Mouse (Mus musculus) kidney, postnatal 25 days (tissue): ENCODE data around the gene Gfy.
A peak's percentile ranks its signal among the peaks of the same experiment; 100 is the strongest.

Experiments
- DNase-seq, 2 experiments: peaks; one replicate each; pipeline ENCODE4 v3.0.0; 2021; ENCODE audit warnings: mixed read lengths in 2 of 2

The Gfy gene

GRCm38 (mm10) chr7:45145460-45145859 lies 33.9 kb downstream of the Gfy start:
- no peak for DNase-seq

GRCm38 (mm10) chr7:45144368-45145174 lies 34.8 kb downstream of the Gfy start:
- no peak for DNase-seq

GRCm38 (mm10) chr7:45141914-45142313 lies 37.5 kb downstream of the Gfy start:
- no peak for DNase-seq

GRCm38 (mm10) chr7:45141319-45141718 lies 38.0 kb downstream of the Gfy start:
- DNase-seq, result no peak

DNA sequence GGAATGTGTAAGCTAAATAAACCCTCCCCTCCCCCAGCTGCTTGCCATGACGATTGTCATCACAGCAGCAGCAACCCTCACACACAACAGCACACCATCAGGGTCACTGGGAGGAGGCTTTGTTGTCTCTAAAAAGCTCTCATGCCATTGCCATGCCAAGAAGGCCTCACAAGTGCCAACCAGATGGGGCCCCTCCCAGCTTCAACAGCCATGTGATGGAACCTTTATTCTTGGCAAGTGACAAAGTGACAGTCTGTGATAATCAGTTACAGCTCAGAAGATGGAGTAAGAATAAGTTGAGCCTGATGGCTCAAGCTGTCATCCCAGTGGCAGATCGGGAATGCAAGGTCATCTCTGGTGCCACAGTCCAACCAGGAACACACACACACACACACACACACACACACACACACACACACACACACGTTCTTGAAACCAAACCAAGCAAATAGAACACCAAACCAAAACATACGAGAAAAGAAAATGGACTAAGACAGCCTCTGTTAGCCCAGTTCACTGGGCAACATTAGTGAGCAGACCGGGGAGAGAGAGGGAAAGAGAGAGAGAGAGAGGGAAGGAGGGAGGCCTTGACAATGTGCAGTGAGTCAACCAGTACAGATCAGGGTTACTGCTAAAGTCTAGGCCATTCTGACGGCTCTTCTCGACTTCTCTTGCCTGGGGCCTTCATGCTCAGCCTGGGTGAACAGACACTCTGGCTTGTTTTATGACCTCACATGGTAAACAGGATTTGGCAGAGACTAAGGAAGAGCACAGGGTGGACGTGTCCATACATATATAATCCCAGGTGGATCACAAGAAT lies 39.3 kb downstream of the Gfy start:
- no peak for DNase-seq

DNA sequence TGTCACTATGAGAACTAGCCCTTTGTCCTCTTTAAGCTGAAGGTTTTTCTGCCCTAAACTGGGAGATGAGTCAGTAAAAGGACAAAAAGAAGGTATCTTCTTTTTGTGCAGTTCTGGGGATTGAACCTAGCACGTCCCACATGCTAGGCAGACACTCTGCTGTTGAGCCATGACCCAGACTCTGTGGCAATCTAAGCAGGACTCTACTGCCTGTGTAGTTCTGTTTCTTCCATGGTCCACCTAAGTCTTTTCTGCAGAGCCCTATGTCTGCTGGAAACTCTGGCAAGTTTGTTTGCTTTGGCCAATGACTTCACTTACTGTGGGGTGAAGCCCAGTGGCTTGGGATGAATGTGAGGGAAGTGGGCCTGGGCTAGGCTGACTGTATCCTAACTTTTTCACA lies 41.0 kb downstream of the Gfy start:
- DNase-seq, result no peak

DNA sequence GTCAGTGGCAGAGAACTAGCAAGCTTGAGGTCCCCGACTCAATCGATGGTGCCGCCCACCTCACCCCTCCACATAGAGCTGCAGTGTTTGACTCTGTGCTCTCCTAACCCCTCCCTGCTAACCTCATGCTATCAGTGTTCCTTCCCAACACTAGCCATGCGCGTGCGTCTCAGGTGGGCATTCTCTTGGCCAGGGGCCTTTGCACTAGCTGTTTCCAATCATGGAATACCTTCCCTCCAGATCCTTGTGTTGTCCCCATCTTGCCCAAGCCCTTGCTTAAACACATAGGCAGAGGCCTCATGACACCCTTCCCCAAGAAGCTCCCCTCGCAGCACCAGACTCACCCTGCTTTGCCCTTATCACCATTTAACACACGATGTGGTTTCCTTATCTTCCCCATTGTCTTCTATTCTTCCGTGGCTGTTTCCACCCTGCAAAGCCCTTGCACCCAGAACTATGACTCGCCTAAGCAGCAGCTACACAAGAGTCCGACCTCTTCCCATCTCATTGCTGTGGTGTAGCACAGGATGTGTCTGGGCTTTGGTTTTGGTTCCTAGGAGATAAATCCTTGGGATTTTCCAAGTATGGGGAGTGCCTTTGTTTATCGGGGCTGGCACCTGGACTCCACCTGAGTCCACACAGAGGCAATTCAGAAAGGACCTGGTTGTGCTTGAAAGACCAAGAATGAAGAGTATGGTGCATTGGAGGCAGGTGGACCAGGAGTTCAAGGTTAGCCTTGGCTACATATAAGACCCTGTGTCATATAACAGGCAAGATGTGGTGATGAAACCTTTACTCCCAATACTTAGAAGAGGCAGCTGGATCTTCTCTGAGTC lies 42.0 kb downstream of the Gfy start:
- no peak for DNase-seq

GRCm38 (mm10) chr7:45135993-45136567 lies 43.3 kb downstream of the Gfy start, which contains the start of the genes Gm45713 and Flt3l:
Gene Gm45713 (minus strand): TSS chr7:45136231.
Gene Flt3l (minus strand): TSS chr7:45136432.
- DNase-seq, result peak; percentile 93 to 95

DNA sequence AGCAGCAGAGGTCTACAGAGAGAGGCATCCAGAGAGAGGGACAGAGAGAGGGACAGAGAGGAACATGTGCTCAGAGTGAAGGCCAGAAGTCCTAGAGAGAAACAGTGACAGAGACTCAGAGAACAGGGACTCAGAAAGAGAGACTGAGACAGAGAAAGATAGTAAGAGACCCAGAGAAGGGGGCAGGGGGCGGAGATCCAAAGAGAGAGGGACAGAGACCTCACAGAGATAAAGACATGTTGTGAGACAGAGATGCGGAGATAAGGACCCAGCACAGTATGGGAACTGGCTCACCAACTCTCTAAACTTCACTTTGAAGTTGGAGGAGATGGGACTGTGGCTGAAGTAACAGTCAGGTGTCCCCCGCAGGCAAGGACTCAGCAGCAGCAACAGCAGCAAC lies 44.0 kb downstream of the Gfy start:
- no peak for DNase-seq

DNA sequence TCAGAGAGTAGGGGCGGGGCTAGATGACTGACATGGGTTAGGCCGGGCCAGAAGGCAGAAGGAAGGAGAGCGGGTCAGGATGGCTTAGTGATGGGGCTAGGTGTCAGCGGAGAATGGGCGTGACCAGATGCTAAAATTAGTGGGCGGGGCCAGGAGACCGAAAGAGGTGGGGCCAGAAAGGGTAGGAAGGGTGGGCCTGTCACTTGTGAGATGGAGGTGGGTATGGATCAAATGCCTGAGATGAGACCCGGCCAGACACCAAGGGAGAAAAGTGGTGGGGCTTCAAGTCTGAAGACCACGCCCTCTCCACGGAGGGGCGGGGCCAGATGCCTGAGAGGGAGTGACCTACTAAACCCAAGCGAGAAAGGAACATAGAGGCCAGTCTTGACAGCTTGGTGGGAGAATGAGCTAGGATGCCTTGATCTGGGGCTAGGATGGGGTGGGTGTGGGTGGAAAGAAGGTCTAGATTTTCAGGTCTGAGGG lies 44.8 kb downstream of the Gfy start:
- peak; percentile 45 to 61 for DNase-seq

- no peak for DNase-seq
Measured at GRCm38 (mm10) chr7:45133446-45134159, 45.8 kb downstream of the Gfy start.

DNA sequence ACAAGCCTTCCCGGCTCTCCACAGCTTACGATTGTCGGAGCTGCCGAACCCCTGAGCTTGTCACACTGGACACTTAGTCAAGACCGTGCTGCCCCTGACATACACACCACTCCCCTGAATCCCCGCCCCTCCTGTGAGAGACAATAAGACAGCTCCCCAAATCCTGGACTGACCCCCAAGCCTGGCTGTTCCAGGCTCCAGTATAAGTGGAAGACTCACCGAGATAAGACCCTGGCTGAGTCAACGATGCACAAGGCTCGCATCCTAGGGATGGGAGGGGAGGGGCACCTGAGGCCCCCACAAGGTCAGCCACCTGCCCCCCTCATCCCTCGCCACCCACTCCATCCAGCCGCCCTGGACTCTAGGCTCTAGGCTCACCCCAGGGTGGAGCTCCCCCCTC lies 47.5 kb downstream of the Gfy start:
- DNase-seq, result no peak

DNA sequence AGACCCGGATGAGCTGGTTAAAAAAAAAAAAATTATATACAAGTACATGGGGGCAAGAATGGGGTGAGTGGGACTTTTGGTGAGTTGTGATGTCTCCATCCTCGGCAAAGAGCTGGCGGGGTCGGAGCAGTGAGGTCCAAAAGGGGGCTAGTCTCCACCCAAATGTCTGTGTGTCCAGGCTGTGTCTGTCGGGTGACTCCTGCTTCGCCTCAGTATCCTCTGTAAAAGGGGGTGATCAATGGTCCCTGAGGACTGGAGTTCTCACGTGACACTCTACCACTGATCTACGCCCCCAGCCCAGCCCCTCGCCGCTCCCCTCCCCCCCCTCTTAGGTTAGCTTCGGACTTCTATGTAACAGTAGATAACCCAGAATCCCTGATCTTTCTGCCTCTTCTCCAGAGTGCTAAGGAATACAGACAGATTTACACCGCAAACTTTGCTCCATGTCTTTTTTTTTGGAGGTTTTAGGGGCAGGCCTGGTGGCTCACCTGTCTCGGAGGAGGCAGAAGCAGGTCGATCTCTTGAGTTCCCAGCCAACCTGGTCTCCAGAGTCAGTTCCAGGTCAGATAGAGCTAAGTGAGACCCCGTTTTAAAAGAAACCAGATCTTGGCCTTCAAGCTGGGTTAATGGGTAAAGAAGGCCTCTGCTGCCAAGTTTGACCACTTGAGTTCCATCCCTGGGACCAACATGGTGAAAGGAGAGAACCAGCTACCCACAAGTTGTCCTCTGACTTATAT lies 49.4 kb downstream of the Gfy start:
- DNase-seq, result no peak

GRCm38 (mm10) chr7:45129318-45129717 lies 50.1 kb downstream of the Gfy start:
- peak; percentile 69 to 77 for DNase-seq

DNA sequence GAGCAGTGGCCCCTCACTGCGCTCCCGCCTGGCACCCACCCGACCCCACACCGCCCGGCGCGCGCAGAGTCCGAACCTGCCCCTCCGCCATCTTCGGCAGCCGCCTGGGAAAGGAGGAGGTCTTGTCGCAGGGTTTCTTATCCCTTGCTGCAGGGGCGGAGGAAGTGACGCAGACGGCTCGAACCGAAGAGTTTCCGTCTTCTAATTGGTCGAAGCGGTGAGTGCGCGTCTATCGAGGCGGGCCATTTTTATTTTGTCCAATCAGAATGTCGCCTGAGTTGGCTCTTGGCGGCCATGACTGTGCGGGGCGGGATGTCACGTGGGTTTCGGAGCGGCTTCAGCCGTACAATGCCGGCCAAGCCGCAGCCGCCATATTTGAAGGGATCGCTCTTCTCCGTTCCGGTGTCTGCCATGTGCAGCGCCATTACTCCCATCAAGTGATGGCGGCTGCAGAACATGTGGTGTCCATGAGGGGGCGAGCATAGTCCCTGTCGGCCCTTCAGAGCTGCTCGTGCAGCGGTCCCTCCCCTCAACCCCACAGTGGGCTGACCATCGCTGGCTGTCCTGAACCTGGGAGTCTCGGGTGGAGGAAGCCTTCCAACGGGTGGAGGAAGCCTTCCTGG lies 50.6 kb downstream of the Gfy start, which contains the start of gene Rpl13a:
TSS of gene Rpl13a (minus strand) at position 138 of the 623 bp plus-strand sequence.
- DNase-seq, result peak; percentile 98 to 99

- DNase-seq, result no peak
Measured at GRCm38 (mm10) chr7:45127700-45128224, 51.6 kb downstream of the Gfy start.

GRCm38 (mm10) chr7:45126844-45127699 lies 52.3 kb downstream of the Gfy start:
- DNase-seq, result no peak
